Mouse (Mus musculus): ENCODE measurements around the gene Gria3.

- TF ChIP-seq POLR2A (IDR thresholded peaks at IDR 0.05; ENCODE audit: low read depth, low read length) (no peak), CTCF (IDR thresholded peaks at IDR 0.05; ENCODE audit: extremely low read depth, insufficient read depth, insufficient read length, insufficient replicate concordance) (no peak)
Observed at GRCm38 (mm10) chrX:41614920-41615319, 214.3 kb downstream of the Gria3 start.

All from spleen, adult 2 months (tissue).